Mouse (Mus musculus): ENCODE data around the gene Mmp2.

Gene Mmp2

DNA sequence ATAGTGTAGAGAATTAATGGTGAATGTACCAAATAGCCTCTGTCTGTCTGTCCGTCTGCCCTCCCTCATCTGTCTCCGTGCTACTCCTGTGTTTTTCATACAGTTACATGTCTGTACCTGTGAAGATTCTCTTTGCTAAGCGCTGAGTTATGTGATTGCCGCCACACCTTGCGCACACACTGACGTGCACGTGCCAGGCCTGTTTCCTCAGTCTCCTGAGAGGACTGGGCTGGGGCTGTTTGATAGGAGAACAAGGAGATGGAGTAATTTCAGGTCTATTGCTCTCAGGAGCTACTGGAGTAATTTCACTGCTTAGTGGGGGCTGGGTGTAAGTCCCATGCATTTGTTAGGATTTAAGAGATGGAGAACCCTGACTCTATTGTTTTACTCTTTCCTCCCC lies 68.0 kb downstream of the Mmp2 start:
- no peak for DNase-seq (ENCODE audit: low read depth, low spot score)

DNA sequence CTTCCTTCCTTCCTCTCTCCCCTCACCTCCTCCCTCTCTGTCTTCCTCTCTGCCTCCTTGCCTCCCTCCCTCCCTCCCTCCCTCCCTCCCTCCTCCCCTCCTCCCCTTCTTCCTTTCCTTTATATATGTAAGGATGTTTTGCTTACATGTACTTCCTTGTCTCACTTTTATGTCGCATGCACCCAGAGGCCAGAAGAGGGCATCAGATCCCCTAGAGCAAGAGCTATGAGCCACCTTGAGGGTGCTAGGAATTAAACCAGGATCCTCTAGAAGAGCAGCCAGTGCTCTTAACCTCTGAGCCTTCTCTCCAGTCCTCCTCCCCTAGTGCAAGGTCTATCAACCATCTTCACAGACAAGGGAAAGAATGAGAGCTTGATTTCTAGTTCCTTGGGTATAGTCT lies 69.0 kb downstream of the Mmp2 start:
- no peak for DNase-seq (ENCODE audit: low read depth, low spot score)

DNA sequence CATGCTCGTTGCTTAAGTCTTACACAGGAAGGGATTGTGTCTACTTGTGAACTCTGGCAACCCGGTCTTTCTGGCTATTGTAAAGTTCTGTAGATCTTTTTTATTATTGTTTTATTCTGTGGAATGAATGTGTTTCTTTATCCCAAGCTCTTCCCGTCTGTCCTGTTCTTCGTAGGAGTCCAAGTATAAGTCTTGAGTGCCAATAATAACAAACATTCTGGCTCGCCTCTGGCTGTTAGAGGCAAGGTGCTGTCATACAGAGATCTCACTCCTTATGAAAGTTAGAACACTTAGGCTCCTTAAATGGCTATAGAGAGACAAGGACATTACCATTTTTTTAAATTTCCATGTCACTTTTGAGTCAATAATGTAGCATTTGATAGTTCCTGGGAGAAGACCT lies 69.5 kb downstream of the Mmp2 start:
- DNase-seq (ENCODE audit: low read depth, low spot score): no peak

DNA sequence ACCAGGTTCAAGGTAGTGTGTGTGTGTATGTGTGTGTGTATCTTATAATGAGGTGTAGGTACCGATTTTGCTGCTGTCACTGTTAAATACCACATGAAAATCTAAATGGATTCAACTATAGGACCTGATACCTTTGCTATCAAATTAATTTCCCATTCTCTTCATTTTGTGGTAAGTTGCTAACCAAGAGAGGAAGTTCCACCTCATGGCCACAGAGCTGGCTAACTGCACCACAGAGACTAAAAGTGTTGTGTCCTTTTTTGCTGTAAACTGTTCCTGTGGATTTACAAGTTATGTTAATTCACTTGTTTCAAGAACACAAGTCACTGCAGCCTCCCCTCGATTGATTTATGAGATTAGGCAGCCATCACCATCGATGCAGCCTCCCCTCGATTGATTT lies 70.7 kb downstream of the Mmp2 start:
- no peak for DNase-seq (ENCODE audit: low read depth, low spot score)

DNA sequence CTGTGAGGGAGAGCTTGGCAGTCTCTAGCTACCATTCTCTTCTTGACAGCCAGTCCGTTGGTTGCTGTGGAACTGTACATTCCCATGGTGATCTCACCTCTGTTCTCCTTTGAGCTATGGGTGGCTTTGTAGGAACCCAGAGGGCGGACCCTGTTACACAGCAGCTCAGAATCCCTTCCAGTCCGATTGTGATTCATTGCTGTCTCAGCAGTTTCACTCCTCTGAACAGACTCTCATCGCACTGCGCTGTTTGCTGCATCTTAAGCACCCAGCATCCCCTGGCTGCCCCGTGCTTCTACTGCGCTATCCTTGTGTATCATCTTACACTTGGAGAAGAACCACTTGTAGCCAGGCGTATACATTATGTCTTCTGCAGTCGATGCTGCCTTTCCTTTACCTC lies 72.5 kb downstream of the Mmp2 start:
- DNase-seq (ENCODE audit: low read depth, low spot score): peak; percentile 32

DNA sequence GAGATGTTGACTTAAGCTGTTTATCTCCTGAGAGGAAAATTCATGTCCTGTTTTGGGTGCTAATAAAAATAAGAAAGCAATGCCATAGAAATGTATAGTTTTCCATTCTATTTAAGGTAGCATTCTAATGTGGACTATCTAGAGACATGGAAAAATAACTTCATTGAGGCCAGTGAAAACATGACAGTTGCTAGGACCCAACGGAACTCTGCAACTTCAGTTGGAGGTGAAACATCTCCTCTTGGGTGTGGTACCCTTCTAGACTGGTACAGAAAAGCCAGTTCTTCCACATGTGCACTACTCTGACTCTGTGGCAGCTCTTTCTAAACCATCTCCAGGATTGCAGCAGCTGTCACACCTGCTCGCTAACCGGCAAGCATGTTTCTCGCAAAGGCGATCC lies 74.0 kb downstream of the Mmp2 start, which contains the start of gene Capns2:
Capns2 (plus strand) TSS at position 301 of the 400 bp plus-strand sequence.
- no peak for DNase-seq (ENCODE audit: low read depth, low spot score)

DNA sequence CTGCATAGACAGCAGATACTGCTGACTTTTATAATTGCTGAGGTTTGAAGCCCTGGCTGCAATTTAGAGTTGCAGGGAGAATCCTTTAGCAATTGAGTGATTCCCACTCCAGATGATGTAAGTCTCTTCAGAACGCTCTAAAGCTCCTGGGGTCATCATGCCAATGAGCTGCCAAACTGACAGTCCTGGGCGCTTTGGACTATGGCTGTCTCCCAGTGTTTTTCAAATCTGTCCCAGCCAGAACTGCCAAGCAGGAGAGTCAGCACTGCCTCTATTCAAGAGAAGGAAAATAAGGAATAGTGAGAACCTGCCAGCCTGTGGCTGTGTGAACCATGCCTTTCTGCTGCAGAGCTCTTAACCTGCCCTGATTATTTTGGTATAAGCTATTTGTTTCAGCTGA lies 75.9 kb downstream of the Mmp2 start:
- DNase-seq (ENCODE audit: low read depth, low spot score): no peak
